Mouse (Mus musculus) myocyte (in vitro differentiated cells): ENCODE measurements around the gene Ccdc47.

Experiments
- E2F4 ChIP-seq: IDR thresholded peaks from one replicate; pipeline ENCODE4 v1.6.1; 2011; ENCODE audit warnings: mild to moderate bottlenecking, control low read depth, moderate library complexity; ENCODE audit not compliant: insufficient read depth
- MAX ChIP-seq: IDR thresholded peaks from one replicate; pipeline ENCODE4 v1.6.1; 2011; ENCODE audit warnings: low read depth, mild to moderate bottlenecking, control low read depth
- POLR2A ChIP-seq: IDR thresholded peaks from one replicate; pipeline ENCODE4 v1.6.1; 2011; ENCODE audit warnings: low read depth, mild to moderate bottlenecking, control low read depth, moderate library complexity; ENCODE audit not compliant: insufficient read length
- POLR2AphosphoS2 ChIP-seq: IDR thresholded peaks from one replicate; pipeline ENCODE4 v1.6.1; 2011; ENCODE audit warnings: low read depth, control low read depth; ENCODE audit not compliant: insufficient read length
- REST ChIP-seq: IDR thresholded peaks from one replicate; pipeline ENCODE4 v1.6.1; 2011; ENCODE audit warnings: mild to moderate bottlenecking, control low read depth, moderate library complexity; ENCODE audit not compliant: insufficient read depth, insufficient read length
- TCF12 ChIP-seq: IDR thresholded peaks from one replicate; pipeline ENCODE4 v1.6.1; 2011; ENCODE audit warnings: mild to moderate bottlenecking, control low read depth; ENCODE audit not compliant: poor library complexity, insufficient read depth, severe bottlenecking
- TCF3 ChIP-seq: IDR thresholded peaks from one replicate; pipeline ENCODE4 v1.6.1; 2011; ENCODE audit warnings: low read depth, control low read depth; ENCODE audit not compliant: insufficient read length
- USF1 ChIP-seq: IDR thresholded peaks from one replicate; pipeline ENCODE4 v1.6.1; 2011; ENCODE audit warnings: low read depth, mild to moderate bottlenecking, control low read depth, moderate library complexity

- no peak for TF ChIP-seq TCF12
- peak; percentile 87 for TF ChIP-seq POLR2A
- no peak for TF ChIP-seq REST
- TF ChIP-seq E2F4: peak; percentile 25
- TF ChIP-seq TCF3: no peak
- no peak for TF ChIP-seq MAX
- TF ChIP-seq POLR2AphosphoS2: peak; percentile 89
- TF ChIP-seq USF1: no peak
Measured at GRCm38 (mm10) chr11:106216730-106217490, 766 bp upstream of the Ccdc47 start, which contains the start of gene Ddx42.
